Mouse (Mus musculus) megakaryocyte, embryonic 14.5 days (primary cell): ENCODE results near the gene Cspg4.

Experiments used
- FLI1 ChIP-seq: IDR thresholded peaks from 2 replicates; pipeline ENCODE4 v1.6.1; 2012; ENCODE audit warnings: low read length, inconsistent platforms, mixed read lengths
- GATA1 ChIP-seq: IDR thresholded peaks from 3 replicates; pipeline ENCODE4 v1.6.1; 2012; ENCODE audit warnings: mixed read lengths, low read length, inconsistent platforms, borderline replicate concordance

- TF ChIP-seq FLI1 = no peak
- no peak for TF ChIP-seq GATA1
Measured at GRCm38 (mm10) chr9:56871191-56871590, 6.4 kb downstream of the Cspg4 start.
